Mouse (Mus musculus): ENCODE results near the gene Aunip. TPM values are rescaled to one million over a fixed set of nuclear protein-coding genes. Genes with fewer than 3 reads are reported as not detected.
A peak's percentile ranks its signal among the peaks of the same experiment; 100 is the strongest.

The Aunip gene
- polyA plus RNA-seq, 2 experiments, result 7.6 to 21.0 TPM

GRCm38 (mm10) chr4:134505303-134505789 lies 5.5 kb upstream of the Aunip start:
- H3K27me3 ChIP-seq (ENCODE audit: control insufficient read depth, insufficient read depth, low read length), result no peaks in the 10 kb centered on the region
- H3K4me1 ChIP-seq (replicated peaks; ENCODE audit: control insufficient read depth in 2 of 2, insufficient read depth in 2 of 2, low read length in 1 of 2), result peaks cover 37 to 46% of the 10 kb centered on the region in 2 experiments
- ATAC-seq (ENCODE audit: insufficient read depth) (no peak), DNase-seq (ENCODE audit: low read depth in 3 of 3, low spot score in 3 of 3) (peak in 1 of 3 experiments; percentile 51)
- no peak overlapping the region for H3K4me3 ChIP-seq (ENCODE audit: insufficient read depth in 1 of 2, low read depth in 2 of 2, low read length in 2 of 2)
- peak overlapping the region; percentile 75 for H3K27ac ChIP-seq
- no peaks in the 10 kb centered on the region for H3K9me3 ChIP-seq (ENCODE audit: control insufficient read depth, low read length)
- H3K4me2 ChIP-seq (ENCODE audit: low read depth), result peak overlapping the region; percentile 25; the same call in 1 of the 2 replicates
- TF ChIP-seq EP300 (IDR thresholded peaks at IDR 0.05; ENCODE audit: low read depth) (no peak), CTCF (IDR thresholded peaks at IDR 0.05; ENCODE audit: low read depth) (no peak)
- H3K36me3 ChIP-seq (replicated peaks; ENCODE audit: control insufficient read depth, insufficient read depth, low read depth), result no peaks in the 10 kb centered on the region
- no peak overlapping the region for H3K9ac ChIP-seq (replicated peaks)
- WGBS (ENCODE audit: insufficient replicate concordance), result 37% methylated on average over 4 of the region's 4 CpGs

- Histone ChIP-seq H3K27ac (peak overlapping the region; percentile 75), H3K36me3 (replicated peaks; ENCODE audit: control insufficient read depth, insufficient read depth, low read depth) (no peaks in the 10 kb centered on the region), H3K4me1 (replicated peaks; ENCODE audit: control insufficient read depth in 2 of 2, insufficient read depth in 2 of 2, low read length in 1 of 2) (peaks cover 38 to 47% of the 10 kb centered on the region in 2 experiments), H3K27me3 (ENCODE audit: control insufficient read depth, insufficient read depth, low read length) (no peaks in the 10 kb centered on the region), H3K4me2 (ENCODE audit: low read depth) (peak overlapping the region; percentile 43; the same call in 1 of the 2 replicates), H3K9ac (replicated peaks) (peak overlapping the region; percentile 39; the same call in 1 of the 2 replicates), H3K9me3 (ENCODE audit: control insufficient read depth, low read length) (no peaks in the 10 kb centered on the region), H3K4me3 (ENCODE audit: insufficient read depth in 1 of 2, low read depth in 2 of 2, low read length in 2 of 2) (no peak overlapping the region)
- 23% methylated on average over 3 of the region's 4 CpGs for WGBS (ENCODE audit: insufficient replicate concordance)
- TF ChIP-seq EP300 (IDR thresholded peaks at IDR 0.05; ENCODE audit: low read depth) (peak; percentile 79), CTCF (IDR thresholded peaks at IDR 0.05; ENCODE audit: low read depth) (peak; percentile 18; the same call in 1 of the 2 replicates)
- peak; percentile 71 to 80 (median 80) for DNase-seq (ENCODE audit: low read depth in 3 of 3, low spot score in 3 of 3)
- ATAC-seq (ENCODE audit: insufficient read depth), result peak; percentile 79
These were observed 4.7 kb upstream of the Aunip start for GRCm38 (mm10) chr4:134505966-134506594.

- H3K4me2 ChIP-seq (ENCODE audit: low read depth), result no peak overlapping the region
- H3K36me3 ChIP-seq (replicated peaks; ENCODE audit: control insufficient read depth, insufficient read depth, low read depth), result no peaks in the 10 kb centered on the region
- TF ChIP-seq EP300 (IDR thresholded peaks at IDR 0.05; ENCODE audit: low read depth) (no peak), CTCF (IDR thresholded peaks at IDR 0.05; ENCODE audit: low read depth) (no peak)
- H3K9ac ChIP-seq (replicated peaks), result no peak overlapping the region
- H3K4me1 ChIP-seq (replicated peaks; ENCODE audit: control insufficient read depth in 2 of 2, insufficient read depth in 2 of 2, low read length in 1 of 2), result peaks cover 38 to 47% of the 10 kb centered on the region in 2 experiments
- no peak overlapping the region for H3K4me3 ChIP-seq (ENCODE audit: insufficient read depth in 1 of 2, low read depth in 2 of 2, low read length in 2 of 2)
- H3K9me3 ChIP-seq (ENCODE audit: control insufficient read depth, low read length), result no peaks in the 10 kb centered on the region
- 88% methylated on average over 19 of the region's 19 CpGs for WGBS (ENCODE audit: insufficient replicate concordance)
- ATAC-seq (ENCODE audit: insufficient read depth) (no peak), DNase-seq (ENCODE audit: low read depth in 3 of 3, low spot score in 3 of 3) (no peak)
- H3K27me3 ChIP-seq (ENCODE audit: control insufficient read depth, insufficient read depth, low read length), result no peaks in the 10 kb centered on the region
- H3K27ac ChIP-seq, result peak overlapping the region; percentile 49
These were observed 4.1 kb upstream of the Aunip start for GRCm38 (mm10) chr4:134506713-134507112.

GRCm38 (mm10) chr4:134510396-134510795 lies 403 bp upstream of the Aunip start:
- H3K27ac ChIP-seq, result no peak overlapping the region
- no peaks in the 10 kb centered on the region for H3K9me3 ChIP-seq (ENCODE audit: control insufficient read depth, low read length)
- no peak overlapping the region for H3K4me3 ChIP-seq (ENCODE audit: insufficient read depth in 1 of 2, low read depth in 2 of 2, low read length in 2 of 2)
- H3K4me2 ChIP-seq (ENCODE audit: low read depth), result peak overlapping the region; percentile 79
- no peak for ATAC-seq (ENCODE audit: insufficient read depth)
- H3K9ac ChIP-seq (replicated peaks), result no peak overlapping the region; the same call in 1 of the 2 replicates
- peaks cover 49 to 58% of the 10 kb centered on the region in 2 experiments for H3K4me1 ChIP-seq (replicated peaks; ENCODE audit: control insufficient read depth in 2 of 2, insufficient read depth in 2 of 2, low read length in 1 of 2)
- no peak for DNase-seq (ENCODE audit: low read depth in 3 of 3, low spot score in 3 of 3)
- peaks cover 6% of the 10 kb centered on the region for H3K36me3 ChIP-seq (replicated peaks; ENCODE audit: control insufficient read depth, insufficient read depth, low read depth)
- TF ChIP-seq CTCF (IDR thresholded peaks at IDR 0.05; ENCODE audit: low read depth) (no peak), EP300 (IDR thresholded peaks at IDR 0.05; ENCODE audit: low read depth) (no peak)
- WGBS (ENCODE audit: insufficient replicate concordance), result 76% methylated on average over 4 of the region's 4 CpGs
- H3K27me3 ChIP-seq (ENCODE audit: control insufficient read depth, insufficient read depth, low read length), result no peaks in the 10 kb centered on the region

- Histone ChIP-seq H3K4me3 (ENCODE audit: insufficient read depth in 1 of 2, low read depth in 2 of 2, low read length in 2 of 2) (peak overlapping the region; percentile 70), H3K9me3 (ENCODE audit: control insufficient read depth, low read length) (no peaks in the 10 kb centered on the region), H3K36me3 (replicated peaks; ENCODE audit: control insufficient read depth, insufficient read depth, low read depth) (peaks cover 6% of the 10 kb centered on the region), H3K27me3 (ENCODE audit: control insufficient read depth, insufficient read depth, low read length) (no peaks in the 10 kb centered on the region), H3K27ac (peak overlapping the region; percentile 68), H3K4me2 (ENCODE audit: low read depth) (peak overlapping the region; percentile 79), H3K9ac (replicated peaks) (peak overlapping the region; percentile 68), H3K4me1 (replicated peaks; ENCODE audit: control insufficient read depth in 2 of 2, insufficient read depth in 2 of 2, low read length in 1 of 2) (peaks cover 45 to 54% of the 10 kb centered on the region in 2 experiments)
- no peak for ATAC-seq (ENCODE audit: insufficient read depth)
- TF ChIP-seq CTCF (IDR thresholded peaks at IDR 0.05; ENCODE audit: low read depth) (no peak), EP300 (IDR thresholded peaks at IDR 0.05; ENCODE audit: low read depth) (no peak)
- no peak for DNase-seq (ENCODE audit: low read depth in 3 of 3, low spot score in 3 of 3)
- 16% methylated on average over 6 of the region's 6 CpGs for WGBS (ENCODE audit: insufficient replicate concordance)
These were observed 931 bp downstream of the Aunip start for GRCm38 (mm10) chr4:134511730-134512129.
